Mouse (Mus musculus) forelimb bud, embryonic 11.5 days (tissue): ENCODE data around the gene Zfp800.

Experiments
- DNase-seq: peaks from one replicate; pipeline ENCODE4 v3.0.0-alpha.2; 2012; ENCODE audit warnings: low read depth, low spot score

The Zfp800 gene

GRCm38 (mm10) chr6:28214658-28215267 is 183.0 kb downstream of the Zfp800 start:
- no peak for DNase-seq

- DNase-seq, result no peak
Measured at GRCm38 (mm10) chr6:28203454-28203853, 194.4 kb downstream of the Zfp800 start.

- no peak for DNase-seq
Measured at GRCm38 (mm10) chr6:28202833-28203232, 195.0 kb downstream of the Zfp800 start.

GRCm38 (mm10) chr6:28193901-28194300 is 203.9 kb downstream of the Zfp800 start:
- no peak for DNase-seq

- no peak for DNase-seq
Measured at GRCm38 (mm10) chr6:28191935-28192334, 205.9 kb downstream of the Zfp800 start.
